Mouse (Mus musculus) thymus, postnatal 10 days (tissue): Measurements from ENCODE around the gene Nr1i3.

Experiments used
- DNase-seq, 2 experiments: peaks; one replicate each; pipeline ENCODE4 v3.0.0; 2021; ENCODE audit warnings: low spot score in 2 of 2

The Nr1i3 gene

DNA sequence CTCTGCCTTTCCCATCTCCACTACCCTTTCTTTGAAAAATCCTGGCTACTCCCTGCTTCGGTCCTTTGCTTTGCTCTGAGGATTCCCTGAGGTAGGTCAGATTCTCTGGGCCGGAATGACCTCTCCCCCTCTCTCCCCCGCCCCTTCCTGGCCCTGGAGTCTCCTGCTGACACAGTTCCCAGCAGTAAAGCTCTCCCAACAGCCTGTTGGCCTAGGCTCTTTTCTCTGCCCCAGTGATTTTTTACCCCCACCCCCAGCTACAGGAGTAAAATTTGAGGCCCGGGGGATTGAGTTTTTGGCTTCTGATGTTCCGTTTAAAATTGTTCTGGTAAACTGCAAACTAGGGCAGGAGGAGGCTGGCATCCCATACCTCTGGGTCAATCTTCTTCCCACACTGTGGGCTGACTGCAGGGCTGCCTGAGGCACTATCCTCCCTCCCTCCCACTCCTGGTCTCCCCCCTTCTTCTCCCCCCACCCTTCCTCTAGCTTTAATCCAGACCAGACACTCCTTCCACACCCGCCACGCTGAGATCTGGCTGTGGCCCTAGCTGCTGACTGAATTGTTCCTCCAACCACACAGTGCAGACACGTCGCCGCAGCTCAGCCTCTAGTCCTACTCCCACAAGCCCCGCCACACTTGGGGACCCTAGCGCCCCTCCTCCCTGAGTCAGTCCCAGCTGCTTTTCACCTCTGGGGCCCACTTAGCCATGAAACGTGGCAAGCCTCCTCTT lies 38.0 kb downstream of the Nr1i3 start:
- DNase-seq = no peak

DNA sequence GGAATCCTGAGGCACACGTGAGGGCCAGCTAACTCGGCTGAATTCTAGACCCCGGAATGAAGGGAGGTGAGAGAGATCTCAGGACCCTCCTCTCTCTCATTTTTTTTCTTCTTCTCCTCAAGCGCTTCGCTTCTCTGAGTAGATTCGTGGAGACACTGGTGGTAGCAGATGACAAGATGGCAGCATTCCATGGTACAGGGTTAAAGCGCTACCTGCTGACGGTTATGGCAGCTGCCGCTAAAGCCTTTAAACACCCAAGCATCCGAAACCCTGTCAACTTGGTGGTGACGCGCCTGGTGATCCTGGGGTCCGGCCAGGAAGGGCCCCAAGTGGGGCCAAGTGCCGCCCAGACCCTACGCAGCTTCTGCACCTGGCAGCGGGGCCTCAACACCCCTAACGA lies 38.6 kb downstream of the Nr1i3 start:
- DNase-seq = no peak

DNA sequence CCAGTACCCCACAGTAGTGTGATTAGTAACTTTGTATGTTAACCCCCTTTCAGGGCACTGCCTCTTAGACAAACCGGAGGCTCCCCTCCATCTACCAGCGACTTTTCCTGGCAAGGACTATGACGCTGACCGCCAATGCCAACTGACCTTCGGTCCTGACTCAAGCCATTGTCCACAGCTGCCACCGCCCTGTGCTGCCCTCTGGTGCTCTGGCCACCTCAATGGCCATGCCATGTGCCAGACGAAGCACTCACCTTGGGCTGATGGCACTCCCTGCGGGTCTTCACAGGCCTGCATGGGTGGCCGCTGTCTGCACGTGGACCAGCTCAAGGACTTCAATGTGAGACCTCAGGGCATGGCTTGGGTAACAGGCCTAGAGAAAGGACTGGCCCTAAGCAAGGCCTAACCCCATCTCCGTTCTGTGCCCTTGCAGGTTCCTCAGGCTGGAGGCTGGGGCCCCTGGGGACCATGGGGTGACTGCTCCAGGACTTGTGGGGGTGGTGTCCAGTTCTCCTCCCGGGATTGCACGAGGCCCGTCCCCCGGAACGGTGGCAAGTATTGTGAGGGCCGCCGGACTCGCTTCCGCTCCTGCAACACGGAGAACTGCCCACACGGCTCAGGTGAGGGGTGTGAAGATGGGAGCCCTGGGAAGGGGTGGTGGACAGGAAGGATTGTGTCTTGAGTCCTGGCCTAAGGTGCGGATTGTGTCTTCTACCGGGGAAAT lies 42.5 kb downstream of the Nr1i3 start:
- DNase-seq = no peak

DNA sequence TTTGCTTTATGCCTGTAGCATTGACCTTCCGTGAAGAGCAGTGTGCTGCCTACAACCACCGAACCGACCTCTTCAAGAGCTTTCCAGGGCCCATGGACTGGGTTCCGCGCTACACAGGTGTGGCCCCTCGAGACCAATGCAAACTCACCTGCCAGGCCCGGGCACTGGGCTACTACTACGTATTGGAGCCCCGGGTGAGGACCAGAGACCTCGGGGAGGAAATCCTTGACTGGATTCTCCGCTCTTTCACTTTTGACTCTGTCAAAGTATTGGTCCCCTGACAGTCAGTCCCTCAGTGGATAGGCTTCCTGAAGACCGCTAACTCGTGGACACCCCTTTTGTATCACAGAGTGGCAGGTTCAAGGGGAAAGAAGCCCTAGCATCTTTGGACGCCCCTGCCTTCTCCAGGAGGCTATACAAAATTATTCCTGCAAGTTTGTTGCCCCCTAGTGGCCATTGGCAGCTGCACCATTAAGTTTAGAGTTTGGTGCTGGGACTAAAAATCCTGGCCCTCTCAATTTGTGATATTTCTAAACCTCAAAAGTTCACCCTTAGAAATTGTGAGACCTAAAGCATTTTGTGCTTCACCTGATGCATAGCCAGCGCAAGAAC lies 43.3 kb downstream of the Nr1i3 start:
- peak in 1 of 2 experiments; percentile 66 for DNase-seq

DNA sequence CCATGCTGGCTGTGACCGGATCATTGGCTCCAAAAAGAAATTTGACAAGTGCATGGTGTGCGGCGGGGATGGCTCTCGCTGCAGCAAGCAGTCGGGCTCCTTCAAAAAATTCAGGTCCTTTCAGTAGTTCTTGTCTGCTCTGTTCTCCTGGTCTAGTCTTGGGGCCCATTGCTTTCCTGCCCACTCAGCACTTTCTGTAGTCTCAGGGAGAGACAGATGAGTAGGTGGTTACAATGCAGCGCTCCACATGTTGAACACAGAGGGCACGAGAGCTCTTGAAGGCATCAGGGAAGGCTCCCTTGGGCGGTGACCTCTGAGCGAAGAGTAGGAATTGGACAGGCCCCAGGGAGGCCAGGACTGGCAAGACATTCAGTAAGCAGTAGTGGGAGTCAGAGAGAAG lies 44.0 kb downstream of the Nr1i3 start:
- DNase-seq = no peak

DNA sequence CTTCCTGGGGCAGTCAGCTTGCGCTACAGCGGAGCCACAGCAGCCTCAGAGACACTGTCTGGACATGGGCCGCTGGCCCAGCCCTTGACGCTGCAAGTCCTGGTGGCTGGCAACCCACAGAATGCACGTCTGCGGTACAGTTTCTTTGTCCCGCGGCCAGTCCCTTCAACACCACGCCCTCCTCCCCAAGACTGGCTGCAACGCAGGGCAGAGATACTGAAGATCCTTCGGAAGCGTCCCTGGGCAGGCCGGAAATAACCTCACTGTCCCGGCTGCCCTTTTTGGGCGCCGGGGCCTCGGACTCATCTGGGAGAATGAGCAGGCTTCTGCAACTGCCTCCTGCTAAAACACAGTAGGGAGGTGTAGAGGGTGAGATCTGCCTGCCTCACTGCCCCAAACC lies 45.2 kb downstream of the Nr1i3 start:
- DNase-seq = no peak

DNA sequence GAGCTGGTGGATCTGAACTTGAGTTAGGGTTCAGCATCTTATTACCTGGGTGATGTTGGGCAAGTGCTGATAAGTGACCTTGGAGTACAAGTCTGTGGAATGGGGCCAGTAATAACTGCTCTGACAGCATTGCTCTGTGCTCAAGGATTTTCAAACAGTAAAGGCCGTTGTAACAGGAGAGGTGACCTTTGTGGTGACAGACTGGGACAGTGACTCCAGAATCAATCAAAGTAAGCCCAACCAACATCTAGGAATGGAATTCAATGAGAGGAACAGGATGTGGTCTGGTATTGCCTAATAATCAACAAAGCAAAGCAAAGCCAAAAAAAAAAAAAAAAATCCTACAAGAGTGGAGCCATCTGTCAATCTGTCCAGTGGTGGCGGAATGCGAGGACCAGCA lies 46.5 kb downstream of the Nr1i3 start:
- no peak for DNase-seq

DNA sequence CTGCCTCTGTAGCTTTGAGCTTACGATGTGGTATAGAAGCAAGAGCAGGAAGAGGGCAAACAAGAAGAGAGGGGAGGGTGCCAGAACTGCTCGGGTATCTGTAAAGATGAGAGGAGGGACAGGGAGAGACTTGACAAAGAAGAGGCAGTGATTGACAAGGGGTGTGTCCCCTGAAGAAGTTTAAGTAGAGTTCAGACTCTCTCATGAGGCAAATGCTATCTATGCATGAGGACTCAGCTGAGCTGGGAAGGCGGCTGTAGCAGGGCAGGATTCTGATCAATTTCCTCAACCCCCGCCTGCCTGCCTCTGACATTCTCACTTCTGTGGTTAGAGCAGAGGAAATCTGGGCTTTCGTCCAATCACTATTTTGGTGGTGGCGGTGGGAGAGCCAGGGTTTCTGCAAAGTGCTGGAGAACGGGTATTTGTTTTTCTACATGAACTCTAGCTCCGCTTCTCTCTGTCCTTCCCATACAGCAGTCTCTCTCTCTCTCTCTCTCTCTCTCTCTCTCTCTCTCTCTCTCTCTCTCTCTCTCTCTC lies 48.9 kb downstream of the Nr1i3 start:
- no peak for DNase-seq

DNA sequence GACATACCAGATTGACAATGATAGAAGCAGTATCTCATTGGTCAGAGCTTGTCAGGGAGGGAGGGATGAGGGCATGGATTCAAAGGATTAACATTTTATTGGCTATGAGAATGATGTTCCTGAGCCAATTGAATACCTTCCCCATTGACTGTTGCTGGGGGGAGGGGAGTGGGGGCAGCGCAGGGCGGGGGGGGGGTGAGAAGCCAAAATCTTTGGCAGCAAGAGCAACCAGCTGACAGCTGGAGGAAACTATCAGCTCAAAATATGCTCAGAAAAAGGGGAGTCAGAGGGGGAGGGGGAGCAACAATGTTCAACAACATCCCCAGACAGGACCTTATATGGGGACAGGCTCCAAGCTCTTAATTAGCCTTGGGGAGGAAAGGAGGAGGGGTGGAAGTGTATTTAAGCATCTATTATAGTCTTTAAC lies 49.4 kb downstream of the Nr1i3 start:
- DNase-seq = no peak

DNA sequence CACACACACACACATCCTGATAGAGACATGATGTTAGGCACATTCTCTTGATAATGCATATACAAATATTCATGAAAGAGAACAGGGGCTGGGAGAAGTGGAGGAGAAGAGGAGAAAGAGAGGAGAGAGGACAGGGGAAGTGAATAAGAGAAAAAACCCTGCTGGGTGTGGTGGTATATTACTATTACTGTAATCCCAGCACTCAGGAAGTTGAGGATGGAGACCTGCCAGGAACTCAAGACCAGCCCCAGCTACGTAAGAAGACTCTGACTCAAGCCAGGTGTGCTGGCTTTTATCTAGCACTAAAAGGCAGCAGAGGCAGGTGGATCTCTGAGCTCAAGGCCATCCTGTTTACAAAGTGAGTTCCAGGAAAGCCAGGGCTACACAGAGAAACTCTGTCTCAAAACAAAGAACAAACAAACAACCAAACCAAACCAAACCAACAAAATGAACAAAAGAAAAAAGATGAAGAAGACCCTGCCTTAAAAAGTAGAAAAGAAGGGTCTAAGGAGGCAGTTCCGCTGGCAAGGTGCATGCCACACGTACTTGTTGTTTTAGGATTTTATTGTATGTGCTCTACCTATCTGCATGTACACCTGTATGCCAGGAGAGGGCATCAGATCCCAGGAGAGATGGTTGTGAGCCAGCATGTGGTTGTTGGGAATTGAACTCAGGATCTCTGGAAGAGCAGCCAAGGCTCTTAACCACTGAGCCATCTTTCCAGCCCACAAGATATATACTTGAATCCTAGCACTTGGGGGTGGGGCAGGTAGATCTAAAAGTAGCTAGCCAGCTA lies 50.1 kb downstream of the Nr1i3 start:
- no peak for DNase-seq

DNA sequence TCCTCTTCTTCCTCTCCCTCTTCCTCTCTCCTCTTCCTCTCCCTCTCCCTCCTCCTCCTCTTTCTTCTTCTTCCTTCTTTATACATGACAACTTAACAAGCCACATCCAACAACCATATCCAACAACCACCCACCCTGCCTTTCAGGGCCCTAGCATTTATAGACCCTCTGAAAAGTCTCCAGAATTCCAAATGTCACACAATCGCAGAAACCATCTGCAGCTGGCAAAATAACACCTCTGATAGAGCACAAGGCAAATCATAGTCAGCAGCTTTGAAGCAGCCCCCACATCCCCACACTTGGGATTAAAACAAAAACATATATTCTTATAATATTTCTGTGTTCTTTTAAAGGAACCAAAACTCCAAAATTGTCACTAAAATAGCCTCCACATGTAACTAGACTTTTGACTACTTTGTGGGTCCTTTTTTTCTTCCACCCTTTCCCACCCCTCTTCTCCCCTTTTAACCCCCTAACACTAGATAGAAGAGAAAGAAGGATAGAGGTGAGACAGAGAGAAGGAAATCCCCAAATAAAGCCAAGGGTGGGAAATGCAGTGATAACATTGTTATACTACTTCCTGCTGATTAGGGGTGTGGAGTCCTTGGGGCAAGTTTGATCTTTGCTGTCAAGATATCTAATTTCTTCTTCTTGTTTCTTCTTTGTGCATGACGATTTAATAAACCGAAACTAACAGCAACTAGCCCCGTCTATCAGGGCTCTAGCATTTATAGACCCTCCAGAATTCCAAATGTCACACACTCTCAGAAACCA lies 52.4 kb downstream of the Nr1i3 start:
- no peak for DNase-seq

DNA sequence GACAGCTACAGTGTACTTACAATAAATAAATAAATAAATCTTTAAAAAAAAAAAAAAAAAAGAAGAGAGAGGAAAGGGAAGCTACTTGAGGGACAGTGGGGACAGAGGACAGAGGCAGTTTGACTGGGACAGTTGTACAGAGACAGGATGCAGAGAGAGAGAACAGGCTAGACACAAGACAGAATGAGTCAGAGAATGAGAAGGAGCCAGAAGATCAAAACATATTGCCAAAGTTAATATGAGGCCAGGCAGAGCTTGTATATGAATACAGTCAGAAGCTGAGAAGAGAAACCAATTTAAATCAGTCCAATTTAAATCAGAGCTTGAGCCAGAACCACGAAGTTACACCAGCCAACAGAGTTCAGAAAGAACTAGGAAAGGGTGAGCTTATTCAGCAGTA lies 54.6 kb downstream of the Nr1i3 start:
- no peak for DNase-seq

DNA sequence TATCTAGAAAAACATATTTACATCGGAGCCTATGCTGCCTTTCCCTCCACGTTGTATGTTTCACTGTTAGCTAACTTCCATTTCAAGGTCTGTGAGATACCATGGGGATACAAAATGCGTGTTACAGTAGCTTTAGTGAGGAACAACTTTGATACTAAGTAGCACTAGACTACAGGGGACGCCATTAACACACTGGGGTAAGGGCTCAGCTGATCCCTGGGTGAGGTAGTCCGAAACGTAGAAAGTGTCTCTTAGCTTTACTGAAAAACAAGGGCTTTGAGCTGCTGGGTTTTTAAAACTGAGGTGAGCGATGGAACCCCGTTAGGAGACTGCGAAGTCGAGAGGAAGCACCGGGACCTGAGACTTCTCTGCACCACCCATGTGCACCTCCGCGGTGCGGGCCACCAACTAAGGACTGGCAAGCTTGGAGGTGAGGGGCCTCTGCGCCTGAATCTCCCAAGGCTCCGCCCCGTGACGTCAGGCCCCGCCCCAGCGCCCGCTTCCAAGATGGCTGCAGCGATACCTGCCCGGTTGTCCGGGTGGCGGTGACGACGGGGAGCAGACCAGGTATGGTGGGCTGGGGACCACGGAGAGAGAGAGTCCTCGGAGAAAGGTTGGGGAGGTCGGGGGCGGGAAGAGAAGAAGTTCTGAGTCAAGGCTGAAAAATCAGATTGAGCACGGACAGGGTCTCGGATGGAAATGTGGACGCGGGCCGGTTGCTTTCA lies 56.2 kb downstream of the Nr1i3 start, which contains the start of gene B4galt3:
B4galt3 (plus strand) TSS at position 481 of the 725 bp plus-strand sequence.
- DNase-seq = peak; percentile 96 to 99
